Mouse (Mus musculus): ENCODE data around the gene Acss2. TPM values are rescaled to one million over a fixed set of nuclear protein-coding genes. Genes with fewer than 3 reads are reported as not detected.

Gene Acss2
- polyA plus RNA-seq, 1 experiment from 2014 or later: 25.8 TPM

DNA sequence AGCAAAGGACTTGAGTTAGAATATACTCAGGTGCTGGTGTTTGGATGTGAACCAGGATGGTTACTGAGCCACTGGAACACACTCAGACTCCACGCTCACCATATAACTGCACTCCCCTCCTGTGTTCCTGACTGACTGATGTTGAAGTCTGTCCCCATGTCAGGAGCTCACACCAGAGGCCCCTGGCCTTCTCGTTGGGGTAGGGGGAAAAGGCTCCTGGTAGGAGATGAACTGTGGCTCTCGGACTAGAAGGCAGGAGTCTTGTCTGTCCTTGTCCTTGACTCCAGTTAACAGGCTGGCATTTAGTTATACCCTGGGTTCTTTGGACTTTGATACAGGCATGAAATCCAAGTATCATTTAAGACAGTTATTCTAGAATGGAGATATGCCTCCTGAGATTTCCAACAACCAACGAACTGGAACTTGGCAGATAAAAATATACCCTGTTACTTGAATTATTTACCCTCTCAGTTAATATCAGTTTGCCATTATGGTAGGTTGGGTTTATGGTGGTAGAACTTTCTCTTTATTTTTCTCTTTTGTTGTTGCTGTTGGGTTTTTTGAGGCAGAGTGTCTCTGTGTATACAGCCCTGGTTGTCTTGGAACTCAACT, 64.7 kb downstream of the Acss2 start:
- no peak overlapping the region for H3K9ac ChIP-seq (ENCODE audit: low read depth, low read length)
- no peaks in the 10 kb centered on the region for H3K9me3 ChIP-seq (ENCODE audit: control insufficient read depth, low read length)
- no peak overlapping the region for H3K4me2 ChIP-seq (ENCODE audit: low read depth, low read length)
- no peaks in the 10 kb centered on the region for H3K27me3 ChIP-seq (replicated peaks; ENCODE audit: control insufficient read depth, insufficient read depth, low read length)
- no peak overlapping the region for H3K27ac ChIP-seq (ENCODE audit: low read length)
- H3K4me1 ChIP-seq (ENCODE audit: control insufficient read depth, insufficient read depth, low read length): no peaks in the 10 kb centered on the region
- H3K4me3 ChIP-seq (ENCODE audit: low read length): no peak overlapping the region
- no peak for ATAC-seq
- WGBS: 83% methylated on average over 4 of the region's 4 CpGs
- no peaks in the 10 kb centered on the region for H3K36me3 ChIP-seq (ENCODE audit: control insufficient read depth, insufficient read depth, low read length)

DNA sequence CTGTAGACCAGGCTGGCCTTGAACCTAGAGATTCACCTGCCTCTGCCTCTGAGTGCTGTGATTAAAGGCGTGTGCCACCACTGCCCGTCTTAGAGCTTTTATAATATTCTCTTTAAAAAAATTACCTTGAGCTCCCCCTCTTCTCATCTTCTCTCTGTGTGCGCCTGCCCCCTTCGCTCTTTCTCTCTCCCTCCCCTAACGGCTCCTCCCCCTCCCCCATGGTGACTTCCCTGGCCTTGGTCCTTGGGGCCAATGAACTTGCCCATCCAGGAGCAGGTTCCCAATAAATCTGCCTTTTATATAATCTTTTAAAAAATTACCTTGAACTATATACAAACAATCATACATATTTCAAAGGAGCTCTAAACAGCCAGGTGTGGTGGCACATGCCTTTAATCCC, 65.2 kb downstream of the Acss2 start:
- 89% methylated on average over 5 of the region's 5 CpGs for WGBS
- no peak for ATAC-seq
- no peak overlapping the region for H3K4me2 ChIP-seq (ENCODE audit: low read depth, low read length)
- H3K9ac ChIP-seq (ENCODE audit: low read depth, low read length): no peak overlapping the region
- H3K27ac ChIP-seq (ENCODE audit: low read length): no peak overlapping the region
- no peak overlapping the region for H3K4me3 ChIP-seq (ENCODE audit: low read length)
- H3K27me3 ChIP-seq (replicated peaks; ENCODE audit: control insufficient read depth, insufficient read depth, low read length): no peaks in the 10 kb centered on the region
- H3K36me3 ChIP-seq (ENCODE audit: control insufficient read depth, insufficient read depth, low read length): no peaks in the 10 kb centered on the region
- H3K9me3 ChIP-seq (ENCODE audit: control insufficient read depth, low read length): no peaks in the 10 kb centered on the region
- no peaks in the 10 kb centered on the region for H3K4me1 ChIP-seq (ENCODE audit: control insufficient read depth, insufficient read depth, low read length)

DNA sequence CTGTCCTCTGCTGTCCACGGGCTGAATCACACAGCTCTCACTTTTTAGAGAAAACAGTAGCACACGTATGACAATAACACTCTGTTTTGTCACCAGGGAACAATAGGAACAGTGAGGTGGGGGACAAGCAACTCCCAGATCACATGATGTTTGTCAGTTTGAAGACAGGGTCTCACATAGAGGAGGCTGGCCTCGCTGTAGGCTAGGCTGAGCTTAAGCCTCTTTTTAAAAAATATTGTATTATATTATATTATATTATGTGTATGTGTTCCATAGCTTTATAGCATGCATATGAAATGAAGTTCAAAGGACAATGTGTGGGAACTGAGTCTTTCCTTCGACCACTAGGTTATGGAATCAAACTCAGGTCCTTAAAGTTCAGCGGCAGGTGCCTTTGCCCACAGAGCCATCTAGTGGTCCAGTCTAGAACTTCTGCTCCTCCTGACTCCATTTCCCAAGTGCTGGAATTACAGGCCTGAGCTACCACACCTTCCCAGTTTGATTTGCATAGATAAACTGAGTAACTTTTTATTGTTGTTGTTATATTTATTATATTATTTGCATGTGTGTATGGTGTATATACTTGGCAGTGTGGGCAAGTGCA, 66.3 kb downstream of the Acss2 start:
- no peak overlapping the region for H3K27ac ChIP-seq (ENCODE audit: low read length)
- no peaks in the 10 kb centered on the region for H3K9me3 ChIP-seq (ENCODE audit: control insufficient read depth, low read length)
- no peak overlapping the region for H3K9ac ChIP-seq (ENCODE audit: low read depth, low read length)
- H3K4me2 ChIP-seq (ENCODE audit: low read depth, low read length): no peak overlapping the region
- no peak overlapping the region for H3K4me3 ChIP-seq (ENCODE audit: low read length)
- H3K36me3 ChIP-seq (ENCODE audit: control insufficient read depth, insufficient read depth, low read length): no peaks in the 10 kb centered on the region
- no peaks in the 10 kb centered on the region for H3K27me3 ChIP-seq (replicated peaks; ENCODE audit: control insufficient read depth, insufficient read depth, low read length)
- no peaks in the 10 kb centered on the region for H3K4me1 ChIP-seq (ENCODE audit: control insufficient read depth, insufficient read depth, low read length)
- peak; percentile 31; the same call in 1 of the 2 replicates for ATAC-seq
- WGBS: 46% methylated on average over 5 of the region's 5 CpGs

DNA sequence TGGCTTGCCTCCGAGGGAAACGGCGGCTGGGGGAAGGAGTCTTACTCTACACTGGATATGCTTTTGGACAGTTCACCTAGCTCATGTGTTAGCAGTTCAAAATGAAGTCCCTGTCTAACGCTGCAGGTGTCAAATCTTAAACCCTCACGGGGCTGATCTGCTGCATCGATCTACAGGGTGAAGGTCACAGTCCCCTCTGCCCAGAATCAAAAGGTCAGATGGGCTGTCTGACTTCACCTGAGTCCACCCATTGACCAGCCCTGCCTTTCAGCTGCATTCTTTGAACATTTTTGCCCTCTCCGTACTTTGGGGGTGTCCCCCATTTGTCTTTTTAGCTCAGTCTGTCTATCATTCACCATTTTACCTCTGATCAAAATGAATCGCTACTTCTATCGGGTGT, 67.3 kb downstream of the Acss2 start:
- Histone ChIP-seq H3K9me3 (ENCODE audit: control insufficient read depth, low read length) (no peaks in the 10 kb centered on the region), H3K4me3 (ENCODE audit: low read length) (no peak overlapping the region), H3K4me1 (ENCODE audit: control insufficient read depth, insufficient read depth, low read length) (peaks cover under 1% of the 10 kb centered on the region; the same call in 1 of the 2 replicates), H3K9ac (ENCODE audit: low read depth, low read length) (no peak overlapping the region), H3K36me3 (ENCODE audit: control insufficient read depth, insufficient read depth, low read length) (no peaks in the 10 kb centered on the region), H3K27me3 (replicated peaks; ENCODE audit: control insufficient read depth, insufficient read depth, low read length) (no peaks in the 10 kb centered on the region), H3K27ac (ENCODE audit: low read length) (no peak overlapping the region), H3K4me2 (ENCODE audit: low read depth, low read length) (no peak overlapping the region)
- WGBS: 88% methylated on average over 9 of the region's 9 CpGs
- no peak for ATAC-seq

DNA sequence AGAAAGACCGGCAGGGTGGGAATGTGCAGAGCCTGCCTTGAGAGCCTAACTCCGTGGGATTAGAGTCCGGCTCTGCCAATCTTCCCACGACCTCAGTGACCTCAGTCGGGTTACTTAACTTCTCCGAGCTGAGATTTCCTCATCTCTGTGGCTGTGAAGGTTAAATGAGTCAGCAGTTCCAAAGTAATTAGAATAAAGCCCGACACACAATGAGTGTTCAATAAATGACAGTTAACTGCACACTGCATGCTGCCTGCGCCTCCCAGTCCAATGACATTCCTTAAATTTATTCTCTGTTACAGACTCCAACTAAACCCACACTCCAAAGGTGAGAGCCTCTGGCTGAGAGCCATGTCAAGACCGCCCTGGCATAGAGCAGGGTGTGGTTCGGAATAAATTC, 67.7 kb downstream of the Acss2 start:
- WGBS: 64% methylated on average over 10 of the region's 10 CpGs
- ATAC-seq: peak; percentile 28
- peaks cover 4% of the 10 kb centered on the region; the same call in 1 of the 2 replicates for H3K4me1 ChIP-seq (ENCODE audit: control insufficient read depth, insufficient read depth, low read length)
- no peak overlapping the region for H3K27ac ChIP-seq (ENCODE audit: low read length)
- no peaks in the 10 kb centered on the region for H3K36me3 ChIP-seq (ENCODE audit: control insufficient read depth, insufficient read depth, low read length)
- H3K9ac ChIP-seq (ENCODE audit: low read depth, low read length): no peak overlapping the region
- H3K27me3 ChIP-seq (replicated peaks; ENCODE audit: control insufficient read depth, insufficient read depth, low read length): no peaks in the 10 kb centered on the region
- H3K4me3 ChIP-seq (ENCODE audit: low read length): no peak overlapping the region
- no peak overlapping the region for H3K4me2 ChIP-seq (ENCODE audit: low read depth, low read length)
- H3K9me3 ChIP-seq (ENCODE audit: control insufficient read depth, low read length): no peaks in the 10 kb centered on the region

DNA sequence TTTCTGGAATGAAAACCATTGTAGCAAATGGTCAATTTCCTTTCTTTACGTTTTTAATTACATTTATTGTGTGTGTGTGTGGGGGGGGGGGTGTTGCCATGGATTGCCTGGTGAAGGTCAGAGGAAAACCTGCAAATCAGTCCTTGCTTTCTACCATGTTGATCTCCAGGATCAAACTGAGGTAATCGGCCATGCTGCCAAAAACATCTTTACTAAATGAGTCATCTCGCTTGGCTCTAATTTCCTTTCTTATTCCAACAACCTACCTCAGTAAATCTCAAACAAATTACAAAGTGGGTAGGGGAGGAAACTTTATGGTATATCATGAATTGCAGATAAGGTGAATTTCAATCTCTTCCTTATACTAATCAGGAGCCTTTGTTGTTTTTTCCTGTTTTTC, 70.4 kb downstream of the Acss2 start:
- Histone ChIP-seq H3K9ac (ENCODE audit: low read depth, low read length) (no peak overlapping the region), H3K27me3 (replicated peaks; ENCODE audit: control insufficient read depth, insufficient read depth, low read length) (no peaks in the 10 kb centered on the region), H3K4me2 (ENCODE audit: low read depth, low read length) (no peak overlapping the region), H3K4me1 (ENCODE audit: control insufficient read depth, insufficient read depth, low read length) (peaks cover 22% of the 10 kb centered on the region), H3K4me3 (ENCODE audit: low read length) (no peak overlapping the region), H3K27ac (ENCODE audit: low read length) (no peak overlapping the region), H3K36me3 (ENCODE audit: control insufficient read depth, insufficient read depth, low read length) (no peaks in the 10 kb centered on the region), H3K9me3 (ENCODE audit: control insufficient read depth, low read length) (no peaks in the 10 kb centered on the region)
- ATAC-seq: no peak
- 82% methylated on average over 3 of the region's 3 CpGs for WGBS

DNA sequence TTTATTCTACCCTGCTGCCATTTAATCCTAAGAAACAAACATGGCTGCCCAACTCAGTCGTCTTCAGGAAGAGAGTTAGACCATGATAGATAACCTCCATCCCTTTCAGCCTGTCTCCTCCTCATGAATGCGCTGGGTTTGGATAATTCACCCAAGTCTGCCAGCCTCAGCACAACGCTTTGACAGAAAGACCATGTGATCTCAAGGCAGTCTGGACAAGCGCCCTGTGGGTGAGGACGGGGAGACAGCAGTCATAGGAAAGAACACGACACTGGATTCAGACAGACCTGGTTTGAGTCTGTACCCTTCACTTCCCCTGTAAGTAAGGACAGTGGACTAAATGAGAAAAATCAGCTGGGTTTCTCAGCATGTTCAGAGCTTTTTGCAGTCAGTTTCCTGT, 71.8 kb downstream of the Acss2 start:
- Histone ChIP-seq H3K9ac (ENCODE audit: low read depth, low read length) (0 out of 2 replicates have a peak overlapping the region, but pooled peaks have one; percentile 6), H3K27me3 (replicated peaks; ENCODE audit: control insufficient read depth, insufficient read depth, low read length) (no peaks in the 10 kb centered on the region), H3K9me3 (ENCODE audit: control insufficient read depth, low read length) (no peaks in the 10 kb centered on the region), H3K4me2 (ENCODE audit: low read depth, low read length) (no peak overlapping the region), H3K36me3 (ENCODE audit: control insufficient read depth, insufficient read depth, low read length) (no peaks in the 10 kb centered on the region), H3K4me1 (ENCODE audit: control insufficient read depth, insufficient read depth, low read length) (peaks cover 23% of the 10 kb centered on the region), H3K27ac (ENCODE audit: low read length) (peak overlapping the region; percentile 80), H3K4me3 (ENCODE audit: low read length) (no peak overlapping the region)
- no peak for ATAC-seq
- 75% methylated on average over 6 of the region's 6 CpGs for WGBS

DNA sequence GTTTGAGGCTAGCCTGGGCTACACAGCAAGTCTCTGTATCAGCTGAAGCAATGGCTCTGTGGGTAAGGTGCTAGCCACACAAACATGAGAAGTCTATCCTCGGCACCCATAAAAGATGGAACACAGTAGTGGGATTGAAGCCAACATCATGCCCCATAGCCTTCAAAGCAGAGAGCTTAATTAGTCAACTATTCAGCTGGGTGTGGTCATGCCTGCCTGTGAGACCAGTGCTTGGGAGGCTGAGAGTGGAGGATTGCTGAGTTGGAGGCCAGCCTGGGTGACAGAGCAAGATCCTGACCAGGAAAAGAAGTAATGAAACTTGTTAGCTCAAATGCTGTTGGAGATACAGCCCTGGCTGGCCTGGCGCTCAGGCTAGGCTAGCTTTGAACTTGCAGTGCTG, 73.1 kb downstream of the Acss2 start:
- peak overlapping the region; percentile 93 for H3K27ac ChIP-seq (ENCODE audit: low read length)
- H3K4me2 ChIP-seq (ENCODE audit: low read depth, low read length): peak overlapping the region; percentile 74
- peaks cover 23% of the 10 kb centered on the region for H3K4me1 ChIP-seq (ENCODE audit: control insufficient read depth, insufficient read depth, low read length)
- peak overlapping the region; percentile 59; the same call in 1 of the 2 replicates for H3K4me3 ChIP-seq (ENCODE audit: low read length)
- ATAC-seq: peak; percentile 20; the same call in 1 of the 2 replicates
- 79% methylated on average over 2 of the region's 2 CpGs for WGBS
- 0 out of 2 replicates have a peak overlapping the region, but pooled peaks have one; percentile 76 for H3K9ac ChIP-seq (ENCODE audit: low read depth, low read length)
- H3K36me3 ChIP-seq (ENCODE audit: control insufficient read depth, insufficient read depth, low read length): no peaks in the 10 kb centered on the region
- no peaks in the 10 kb centered on the region for H3K9me3 ChIP-seq (ENCODE audit: control insufficient read depth, low read length)
- H3K27me3 ChIP-seq (replicated peaks; ENCODE audit: control insufficient read depth, insufficient read depth, low read length): no peaks in the 10 kb centered on the region

DNA sequence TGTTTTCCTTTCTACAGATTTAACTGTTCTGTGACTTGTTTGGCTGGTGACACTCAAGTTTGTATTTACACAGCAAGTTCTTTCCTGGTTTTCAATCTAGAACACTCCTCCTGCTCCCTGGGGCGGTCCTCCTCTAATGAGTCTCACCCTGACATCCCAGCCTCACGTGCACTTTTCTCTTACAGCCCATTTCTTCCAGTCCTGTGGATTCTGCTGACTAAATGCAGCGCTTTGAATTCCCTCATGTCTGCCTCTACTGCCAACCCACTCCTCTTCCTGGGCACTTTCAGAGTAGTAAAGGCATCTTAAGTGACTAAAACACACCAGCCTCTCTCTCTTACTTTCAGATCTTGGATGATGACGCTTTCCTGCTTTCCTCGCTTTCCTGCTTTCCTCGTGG, 73.9 kb downstream of the Acss2 start:
- Histone ChIP-seq H3K36me3 (ENCODE audit: control insufficient read depth, insufficient read depth, low read length) (no peaks in the 10 kb centered on the region), H3K4me3 (ENCODE audit: low read length) (peak overlapping the region; percentile 59), H3K27ac (ENCODE audit: low read length) (peak overlapping the region; percentile 93), H3K27me3 (replicated peaks; ENCODE audit: control insufficient read depth, insufficient read depth, low read length) (no peaks in the 10 kb centered on the region), H3K4me2 (ENCODE audit: low read depth, low read length) (peak overlapping the region; percentile 74), H3K9me3 (ENCODE audit: control insufficient read depth, low read length) (no peaks in the 10 kb centered on the region), H3K9ac (ENCODE audit: low read depth, low read length) (peak overlapping the region; percentile 76), H3K4me1 (ENCODE audit: control insufficient read depth, insufficient read depth, low read length) (peaks cover 23% of the 10 kb centered on the region)
- 0 out of 2 replicates have a peak, but pooled peaks have one; percentile 15 for ATAC-seq
- WGBS: 5% methylated on average over 6 of the region's 6 CpGs

Measured in intestine, embryonic 16.5 days (tissue).